Mouse (Mus musculus): ENCODE measurements at regions not wholly inside any gene's neighbourhood (a gene's known extent, or its start where the extent isn't known, plus 50 kb on each side); places are given as distances from the start of the nearest gene placed in this dataset.

DNA sequence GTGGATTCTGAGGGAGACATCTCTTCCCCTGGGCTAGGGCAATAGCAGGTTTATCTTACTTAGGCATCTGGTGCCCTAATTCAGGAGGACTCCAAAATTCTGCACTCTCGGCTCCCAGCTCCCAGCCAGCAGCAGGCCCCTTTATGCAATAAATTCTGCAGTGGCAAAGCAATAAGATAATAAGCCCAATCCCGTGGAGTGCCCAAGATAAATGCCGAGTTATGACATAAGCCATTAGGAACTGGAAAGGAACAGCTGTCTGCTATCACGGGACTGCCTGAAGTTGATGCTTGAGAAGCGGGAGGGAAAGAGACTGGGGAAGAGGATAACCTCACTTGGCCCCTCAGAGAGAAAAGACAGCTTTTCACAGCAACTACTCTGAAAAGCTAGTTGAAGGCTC is 159.0 kb downstream of the 1190002N15Rik start:
- TF ChIP-seq CTCF (IDR thresholded peaks at IDR 0.05; ENCODE audit: low read depth) (no peak), EP300 (IDR thresholded peaks at IDR 0.05; ENCODE audit: low read depth) (no peak)
